Mouse (Mus musculus) mouse embryonic stem cell (cell line): ENCODE measurements around the gene Slc8b1.

Experiments used
- in situ Hi-C, 2 experiments: fragments of 300-500 bp; cut with MboI; formaldehyde crosslinking; loops; 1 replicate in 1 of 2; 3 replicates in 1 of 2; pipeline ENCODE4 v1.14.3; 2019 to 2020; ENCODE audit warnings: low sequenced_read_pairs in 2 of 2, low pct_unique_long_range_greater_than_20kb in 1 of 2, mixed read lengths in 1 of 2; ENCODE audit not compliant: unreplicated experiment in 1 of 2

Slc8b1 gene

DNA sequence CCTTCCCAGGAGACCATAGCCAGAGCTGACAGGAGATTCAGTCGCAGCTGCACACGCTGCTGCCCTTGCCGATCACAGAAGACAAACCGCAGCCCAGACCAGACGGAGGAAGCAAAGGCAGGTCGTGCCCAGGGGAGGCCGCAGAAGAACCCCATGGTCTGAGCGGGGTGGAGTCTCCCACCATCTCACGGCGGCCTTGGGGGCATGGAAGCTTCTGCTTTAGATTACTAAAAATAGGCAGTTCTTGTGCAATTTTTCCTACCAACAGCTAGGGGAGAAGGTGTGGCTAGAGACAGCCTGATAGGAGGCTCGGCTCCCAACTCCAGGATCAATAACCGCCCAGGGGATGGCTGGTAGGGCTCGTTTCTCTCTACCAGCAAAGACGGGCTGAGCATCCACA is 47.8 kb downstream of the Slc8b1 start:
- in situ Hi-C loops, result no loop called here

DNA sequence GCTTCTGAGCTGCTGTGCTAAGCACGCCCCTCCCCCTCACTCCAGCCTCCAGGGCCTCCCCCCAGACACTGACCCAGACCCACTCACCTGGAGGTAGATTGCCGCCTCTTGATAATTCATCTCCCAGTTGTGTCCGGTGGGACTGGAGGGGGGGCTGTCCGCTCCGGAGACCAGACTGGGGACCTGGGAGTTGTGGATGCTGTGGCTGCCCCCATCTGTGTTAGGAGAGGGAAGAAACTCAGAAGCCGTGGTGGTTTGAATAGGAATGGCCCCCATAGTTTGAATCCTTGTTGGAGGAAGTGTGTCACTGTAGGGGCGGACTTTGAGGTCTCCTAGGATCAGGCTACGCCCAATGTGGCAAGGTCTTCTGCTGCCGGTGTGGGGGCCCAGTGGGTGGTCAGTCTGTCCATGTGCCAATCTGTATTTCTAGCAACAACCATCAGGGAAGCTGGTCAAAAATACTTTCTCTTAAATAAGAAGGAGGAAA is 49.2 kb downstream of the Slc8b1 start:
- in situ Hi-C loops, result no loop called here

DNA sequence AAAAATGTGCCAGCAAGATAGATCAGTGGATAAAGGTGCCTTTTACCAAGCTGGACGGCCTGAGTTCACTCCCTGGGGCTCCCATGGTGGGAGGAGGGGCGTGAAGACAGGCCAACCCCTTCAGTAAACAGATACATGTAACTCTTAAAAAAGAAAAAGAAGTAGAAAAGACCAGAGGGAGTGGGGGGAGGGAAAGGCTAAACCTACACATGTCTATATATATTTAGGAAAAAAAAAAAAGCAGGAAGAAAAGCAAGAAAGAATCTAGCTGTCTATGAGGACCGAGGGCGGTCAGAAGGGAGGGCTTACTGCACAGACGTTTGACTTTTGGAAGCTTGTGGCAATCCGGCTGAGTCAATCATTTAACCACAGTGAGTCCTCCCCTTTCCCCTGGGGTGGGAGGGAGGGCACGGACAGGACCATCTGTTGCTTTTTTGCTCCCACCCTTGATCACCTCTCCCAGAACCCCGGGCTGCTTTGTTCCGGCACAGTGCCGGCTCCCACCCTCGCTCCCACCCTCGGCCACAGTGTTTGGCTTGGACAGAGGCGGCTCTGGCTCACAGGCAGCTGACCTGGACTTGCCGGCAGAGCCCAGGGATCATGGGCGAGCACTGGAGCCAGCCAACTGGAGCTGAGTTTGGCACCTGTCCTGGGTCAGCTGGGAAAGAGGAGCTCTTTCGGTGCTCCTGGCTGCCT is 49.8 kb downstream of the Slc8b1 start:
- in situ Hi-C loops, result no loop called here

DNA sequence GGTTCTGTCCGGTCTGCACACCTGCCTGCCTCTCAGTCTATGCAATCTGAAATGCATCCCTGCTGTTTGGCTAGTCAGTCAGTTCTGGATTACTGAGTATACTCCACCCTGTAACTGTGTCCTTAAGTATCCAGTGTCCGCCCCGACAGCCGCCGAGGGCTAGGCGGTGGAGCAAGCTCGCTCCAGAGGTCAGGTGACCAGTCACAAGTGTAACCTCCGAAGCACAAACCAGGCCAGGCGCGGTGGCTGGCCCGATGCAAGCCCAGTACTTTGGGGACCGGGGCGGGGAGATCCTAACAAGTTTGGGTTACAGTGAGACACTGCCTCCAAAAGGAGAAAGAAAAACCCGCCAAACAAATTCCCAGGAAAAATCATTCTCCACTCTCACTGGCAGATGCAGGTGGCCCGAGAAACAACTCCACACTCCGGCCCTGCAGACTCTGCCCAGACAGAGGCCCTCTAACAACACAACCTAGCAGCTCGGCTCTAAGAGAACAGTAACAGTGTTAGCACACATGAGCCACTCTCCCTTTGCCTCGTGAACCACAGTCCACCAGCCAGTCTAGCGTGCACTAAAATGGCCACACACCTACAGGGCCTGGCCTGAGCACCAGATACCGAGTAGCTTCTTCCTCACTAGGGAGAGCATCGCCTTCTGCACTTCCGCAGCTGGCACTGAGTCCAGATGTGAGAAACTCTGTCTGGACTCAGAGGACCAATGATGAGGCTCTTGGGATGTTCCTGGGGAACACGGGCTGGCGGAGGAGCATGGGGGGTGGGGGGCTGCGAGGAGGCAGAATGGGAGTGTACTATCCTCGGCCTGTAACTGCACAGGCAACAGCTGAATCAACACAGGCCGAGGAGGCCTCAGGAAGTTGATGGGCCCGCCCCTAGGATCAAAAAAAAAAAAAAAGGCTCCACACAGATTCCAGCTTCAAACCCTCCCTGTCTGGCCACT is 52.3 kb downstream of the Slc8b1 start:
- in situ Hi-C loops, result no loop called here

DNA sequence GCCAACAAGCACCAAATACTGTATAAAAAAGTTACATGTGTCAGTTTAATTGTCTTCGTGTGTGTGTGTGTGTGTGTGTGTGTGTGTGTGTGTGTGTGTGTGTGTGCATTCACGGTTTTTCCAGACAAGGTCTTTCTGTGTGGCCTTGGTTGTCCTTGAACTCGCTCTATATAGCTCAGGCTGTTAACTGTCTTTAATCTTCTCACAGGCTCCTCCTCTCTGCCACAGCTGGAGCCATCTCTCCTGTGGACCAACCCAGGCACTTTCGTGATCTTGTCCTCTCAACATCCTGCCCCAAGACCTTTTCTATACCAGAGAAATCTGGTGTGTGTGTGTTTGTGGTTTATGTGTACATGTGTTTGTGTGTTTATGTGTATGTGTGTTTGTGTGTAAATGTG is 52.9 kb downstream of the Slc8b1 start:
- in situ Hi-C loops, result no loop called here

DNA sequence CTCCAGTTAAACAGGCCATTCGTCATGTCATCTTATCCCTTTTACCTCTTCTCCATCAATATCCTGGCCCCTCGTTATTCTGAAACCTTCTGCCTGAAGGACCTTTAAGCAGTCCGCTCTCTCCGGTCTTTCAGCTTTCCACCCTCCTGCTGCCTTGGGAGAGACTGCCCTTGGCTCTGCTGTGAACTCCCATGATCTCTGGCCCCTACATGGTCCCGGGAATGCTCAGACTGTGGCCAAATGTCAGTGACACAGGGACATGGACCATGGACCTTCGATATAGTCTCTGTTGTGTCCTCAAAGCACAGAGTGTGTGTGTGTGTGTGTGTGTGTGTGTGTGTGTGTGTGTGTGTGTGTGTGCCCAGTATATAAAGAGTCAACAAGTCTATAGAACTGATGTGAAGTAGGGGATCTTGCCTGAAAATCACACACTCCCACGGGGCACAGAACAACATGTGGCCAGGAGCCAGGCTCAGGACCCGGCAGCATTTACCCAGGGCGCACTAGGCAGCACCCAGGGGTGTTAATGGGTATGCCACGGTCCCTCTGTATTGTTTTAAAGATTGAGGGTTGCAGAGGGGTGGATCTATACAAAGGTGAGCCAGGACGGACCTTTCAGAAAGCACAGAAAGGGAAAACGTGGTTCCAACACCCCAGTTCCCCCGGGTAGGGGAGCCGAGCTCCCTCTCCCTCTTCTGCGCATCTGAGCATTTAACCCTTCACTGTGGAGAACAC is 54.4 kb downstream of the Slc8b1 start:
- in situ Hi-C loops, result no loop called here

DNA sequence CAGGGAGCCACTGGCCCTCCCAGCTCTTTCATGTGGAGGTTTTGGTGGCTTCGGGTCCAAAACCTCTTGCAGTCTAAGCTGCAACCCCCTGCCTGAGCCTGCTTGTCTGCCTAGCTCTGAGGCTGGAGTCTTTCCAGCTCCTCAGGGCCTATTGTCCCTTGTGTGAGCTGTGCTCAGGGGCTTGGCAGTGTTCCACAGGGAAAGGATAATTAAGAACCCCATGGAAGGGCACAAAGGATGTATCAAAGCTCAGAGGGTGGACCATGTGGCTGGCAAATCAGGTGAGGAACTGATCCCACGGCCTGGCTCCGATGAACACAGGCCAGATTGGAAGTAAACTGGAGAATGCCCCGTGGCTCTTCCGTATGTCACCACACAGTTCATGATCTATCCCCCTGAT is 55.1 kb downstream of the Slc8b1 start:
- in situ Hi-C loops, result no loop called here

DNA sequence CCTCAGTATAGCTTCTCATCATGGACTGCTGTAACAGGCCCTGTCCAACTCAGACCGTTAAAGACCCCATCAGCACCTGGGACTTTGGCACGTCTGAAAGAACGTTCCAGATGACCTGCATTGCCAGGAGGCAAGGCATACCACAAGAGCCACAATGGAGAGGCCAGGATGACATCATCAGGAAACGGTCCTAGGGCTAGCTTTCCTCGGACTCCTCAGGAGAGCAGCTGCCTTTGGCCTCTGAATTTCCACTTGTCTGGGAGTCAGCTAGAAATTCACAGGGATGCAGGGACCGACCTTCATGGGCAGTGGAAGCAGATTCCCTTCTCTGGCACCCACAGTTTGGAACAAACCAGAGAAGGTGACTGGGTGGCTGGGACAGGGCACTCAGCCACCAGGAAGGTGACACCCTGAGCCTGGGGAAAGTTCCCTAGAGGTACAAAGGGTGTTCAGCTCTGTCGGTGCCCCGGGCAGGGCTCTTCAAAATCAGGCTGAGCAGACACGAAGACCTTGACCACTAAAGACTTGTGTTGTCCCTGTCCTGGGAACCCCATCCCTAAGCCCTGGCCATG is 55.8 kb downstream of the Slc8b1 start:
- in situ Hi-C loops, result no loop called here

DNA sequence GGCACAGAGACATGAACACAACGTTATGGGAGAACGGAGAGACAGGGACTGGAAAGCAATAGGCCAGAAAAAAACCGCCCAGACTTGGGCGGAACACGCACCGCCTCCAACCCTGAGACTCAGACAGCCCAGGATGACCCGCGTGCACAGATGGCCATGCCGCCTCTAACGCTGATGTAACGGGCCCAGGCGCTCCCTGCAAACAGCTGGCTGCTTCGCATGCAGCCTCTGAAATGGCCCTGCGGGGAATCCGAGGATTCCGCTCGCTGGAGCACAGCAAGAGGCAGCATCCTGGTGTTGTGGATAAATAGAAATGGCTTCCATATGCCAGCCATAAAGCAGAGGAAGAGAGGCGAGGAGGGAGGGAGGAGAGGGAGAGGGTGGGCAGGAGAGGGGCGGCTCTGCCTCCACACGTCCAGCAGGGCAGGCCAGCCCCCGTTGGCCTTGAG is 56.3 kb downstream of the Slc8b1 start:
- in situ Hi-C loops, result no loop called here

DNA sequence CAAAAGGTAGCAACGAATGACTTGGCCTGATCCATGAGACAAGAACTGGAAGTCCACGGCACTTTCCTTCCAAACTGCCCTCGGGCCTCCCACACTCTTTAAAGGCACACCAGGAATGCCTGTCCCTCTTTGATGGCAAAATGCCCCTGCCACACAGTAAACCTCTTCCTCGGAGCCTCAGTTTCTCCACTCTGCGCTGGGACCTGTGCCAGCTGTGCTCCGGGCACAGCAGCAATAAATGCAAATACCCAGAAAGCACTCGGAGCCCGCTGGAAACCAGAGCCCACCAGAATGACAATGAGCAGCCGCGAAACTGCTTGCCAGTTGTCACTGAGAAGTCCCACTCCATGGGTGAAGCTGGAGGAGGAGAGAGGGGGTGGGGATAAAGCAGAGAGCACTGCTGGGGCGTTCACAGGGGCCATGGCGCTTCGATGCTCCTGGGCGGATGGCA is 56.8 kb downstream of the Slc8b1 start:
- in situ Hi-C loops, result no loop called here

DNA sequence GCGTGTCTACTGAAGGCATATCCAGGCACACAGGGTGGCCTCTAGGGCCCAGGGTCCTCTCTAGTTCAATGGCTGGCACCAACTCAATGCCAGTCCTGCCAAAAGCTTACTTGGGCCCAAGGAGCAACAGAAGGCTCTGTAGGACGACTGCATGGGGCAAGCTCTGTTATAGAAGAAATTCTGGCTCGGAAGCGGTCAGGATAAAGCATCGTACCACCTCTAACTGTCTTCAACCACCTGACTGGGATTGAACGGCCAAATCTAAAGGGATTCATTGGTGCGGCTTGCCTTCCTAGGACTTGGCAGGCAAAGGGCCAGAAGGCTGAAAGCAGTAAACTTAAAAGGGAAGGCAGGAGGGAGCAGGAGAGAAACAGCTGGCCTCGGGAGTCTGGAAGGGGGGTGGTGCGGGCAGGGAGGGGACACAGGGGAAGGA is 57.4 kb downstream of the Slc8b1 start:
- in situ Hi-C loops, result no loop called here

DNA sequence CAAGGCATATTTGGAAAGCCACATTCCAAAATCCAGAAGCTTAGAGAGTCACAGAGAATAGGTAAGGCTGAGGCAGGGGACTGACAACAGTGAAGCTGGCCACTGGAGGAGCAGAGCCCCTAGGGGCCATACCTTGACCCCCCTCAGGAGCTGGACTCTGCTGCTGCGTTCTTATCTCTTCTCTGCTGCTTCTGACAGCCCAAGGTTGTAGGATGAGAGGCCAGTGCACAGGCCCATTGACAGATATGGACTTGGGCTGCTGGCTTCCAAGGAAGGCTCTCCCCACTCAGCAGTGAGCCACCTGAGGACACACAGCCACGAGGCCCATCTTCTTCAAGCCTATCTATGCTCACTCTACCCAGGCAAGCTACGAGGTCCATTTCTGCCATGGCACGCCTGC is 58.0 kb downstream of the Slc8b1 start:
- in situ Hi-C loops, result no loop called here

DNA sequence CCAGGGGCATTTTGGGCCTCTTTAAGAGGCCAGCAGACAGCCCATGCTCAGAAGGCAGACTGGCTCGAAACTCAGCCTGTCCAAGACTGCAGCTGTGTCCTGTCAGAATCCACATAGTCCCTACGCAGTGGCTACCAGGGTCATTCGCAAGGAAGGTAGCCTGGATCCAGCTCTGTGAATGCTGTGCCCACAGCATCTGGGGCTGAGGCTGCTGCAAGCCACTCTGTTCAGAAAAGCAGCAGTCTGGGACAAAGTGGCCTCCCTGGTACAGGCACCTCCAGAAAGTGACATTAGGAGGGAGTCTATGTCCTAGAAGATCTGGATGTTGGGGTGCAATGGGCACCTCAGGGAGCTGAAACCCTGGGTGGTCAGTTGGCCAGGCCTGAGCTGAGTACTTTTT is 58.8 kb downstream of the Slc8b1 start:
- in situ Hi-C loops, result no loop called here

DNA sequence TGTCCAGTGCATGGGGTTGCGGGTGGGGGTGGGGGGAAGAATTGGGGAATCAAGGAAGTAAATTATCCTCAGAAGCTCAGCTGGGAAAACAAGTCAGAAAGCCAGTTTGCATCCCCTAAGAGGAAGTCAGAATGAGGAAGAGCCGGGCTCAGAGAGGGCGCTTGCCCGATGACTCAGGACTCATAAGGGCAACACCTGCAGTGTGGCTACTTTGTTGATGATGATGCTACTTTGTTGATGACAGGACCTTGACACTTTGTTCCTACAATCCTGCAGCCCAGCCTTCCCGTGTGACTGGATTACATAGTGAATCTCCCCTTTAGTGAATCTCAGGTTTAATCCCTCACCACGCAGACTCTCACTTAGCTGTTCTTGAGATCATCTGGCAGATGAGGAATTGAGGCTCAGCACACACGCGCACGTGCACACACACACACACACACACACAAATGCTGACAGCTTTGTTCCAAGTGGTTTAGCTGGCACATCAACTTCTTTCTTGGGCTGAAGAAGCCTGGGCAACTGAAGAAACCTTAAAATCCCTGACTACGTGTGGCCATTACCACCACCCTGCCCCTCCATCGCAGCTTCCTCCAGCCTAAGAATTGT is 59.4 kb downstream of the Slc8b1 start:
- in situ Hi-C loops, result no loop called here

DNA sequence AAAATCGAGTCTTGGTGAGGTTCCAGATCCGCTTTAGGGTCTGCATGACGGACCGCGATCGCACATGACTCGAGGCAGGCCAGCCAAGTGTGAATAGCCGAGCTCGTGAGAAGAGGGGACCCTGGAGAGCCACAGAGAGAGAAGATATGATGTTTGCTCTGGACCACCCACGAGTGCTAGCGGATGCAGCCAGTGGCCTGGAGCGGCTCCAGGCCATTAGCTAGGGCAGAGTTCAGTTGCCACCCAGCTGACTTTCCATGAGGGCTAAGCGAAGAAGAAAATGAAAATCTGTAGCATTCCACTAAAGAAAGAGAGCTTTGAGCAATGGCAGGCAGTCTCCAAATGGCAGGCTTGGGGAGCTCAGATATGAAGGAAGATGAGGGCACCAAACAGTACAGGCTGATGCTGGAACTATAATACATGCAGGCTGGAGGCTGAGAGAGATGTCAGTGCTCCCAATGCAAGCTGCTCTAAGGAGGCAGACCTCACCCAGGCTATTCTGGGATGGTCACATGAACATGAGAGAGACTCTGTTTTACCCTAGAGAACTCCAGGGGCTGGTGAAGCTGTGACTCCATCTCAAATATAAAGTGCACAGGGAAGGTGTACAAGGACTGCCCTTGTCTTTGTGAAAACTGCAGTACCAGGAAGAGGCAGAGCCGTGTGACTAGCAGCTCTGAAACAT is 60.2 kb downstream of the Slc8b1 start:
- in situ Hi-C loops, result no loop called here

DNA sequence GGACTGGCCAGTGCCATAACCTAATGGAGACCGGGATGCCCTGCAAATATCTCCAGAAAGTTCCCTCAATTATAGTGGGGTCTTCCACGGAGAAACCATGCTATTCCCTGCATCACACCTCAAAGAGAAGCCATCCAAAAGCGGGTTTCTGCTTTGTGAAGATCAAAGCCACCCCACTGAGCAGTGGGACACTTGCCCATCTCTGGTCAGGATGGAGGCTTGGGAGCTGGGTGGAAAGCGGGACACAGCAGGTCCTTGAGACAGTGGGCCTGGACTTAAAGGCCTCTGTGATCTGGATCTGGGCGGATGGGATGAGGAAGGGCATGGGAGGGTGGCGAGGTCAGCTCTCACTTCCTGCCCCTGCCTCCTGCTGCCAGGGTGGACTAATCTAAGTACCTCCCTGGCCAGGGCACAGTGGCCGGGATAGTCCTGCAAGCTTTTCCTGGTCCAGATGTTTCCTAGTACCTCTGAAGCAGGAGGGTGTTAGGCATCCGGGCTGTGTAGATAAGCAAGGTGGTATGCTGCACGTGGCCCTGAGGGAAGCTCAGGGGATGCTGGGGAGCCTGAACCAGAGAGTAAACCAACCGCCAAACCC is 63.6 kb downstream of the Slc8b1 start:
- in situ Hi-C loops, result no loop called here

DNA sequence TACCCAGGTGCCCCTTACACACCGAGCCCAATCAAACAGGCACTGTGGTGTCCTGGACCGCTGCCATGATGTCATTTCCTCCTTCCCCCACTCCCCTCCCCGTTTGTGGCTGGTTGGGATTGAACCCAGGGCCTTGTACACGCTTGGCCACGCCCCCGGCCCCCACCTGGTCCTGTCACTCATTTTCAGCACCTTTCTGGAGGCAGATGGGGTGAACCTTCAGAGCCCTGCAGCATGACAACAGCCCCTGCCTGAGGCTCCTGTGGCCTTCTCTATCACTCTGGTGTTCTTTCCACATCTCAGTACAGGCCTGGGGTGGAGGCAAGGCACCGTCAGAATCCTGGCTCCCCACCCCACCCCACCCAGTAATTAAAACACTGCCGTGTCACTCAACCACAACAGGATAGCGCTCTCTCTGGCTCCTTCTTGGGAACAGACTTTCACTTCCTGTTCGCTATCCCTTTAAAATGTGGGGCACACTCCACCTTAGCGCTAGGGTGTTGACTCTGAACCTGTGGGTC is 65.9 kb downstream of the Slc8b1 start:
- in situ Hi-C loops, result no loop called here
